Mouse (Mus musculus) stomach, embryonic 15.5 days (tissue): Measurements from ENCODE around the gene Otub2. TPM values are rescaled to one million over a fixed set of nuclear protein-coding genes. Genes with fewer than 3 reads are reported as not detected.
A peak's percentile ranks its signal among the peaks of the same experiment; 100 is the strongest.

Experiments
- ATAC-seq: fragments of 200-750 bp; cut with Nextera tagmentation; 2 replicates; pipeline ENCODE4 v1.8.0; 2017; ENCODE audit warnings: low read depth, moderate number of reproducible peaks, moderate TSS enrichment; ENCODE audit not compliant: insufficient read depth, low FRiP score
- H3K27ac ChIP-seq: fragments of 300-500 bp; sonication (generic); 2 replicates; pipeline ENCODE4 v1.5.1; 2015; ENCODE audit warnings: mild to moderate bottlenecking, inconsistent platforms
- H3K27me3 ChIP-seq: fragments of 300-500 bp; sonication (generic); replicated peaks from 2 replicates; pipeline ENCODE4 v1.6.1; 2015; ENCODE audit warnings: inconsistent platforms
- H3K36me3 ChIP-seq: fragments of 300-500 bp; sonication (generic); 2 replicates; pipeline ENCODE4 v1.6.1; 2015; ENCODE audit warnings: inconsistent platforms
- H3K4me1 ChIP-seq: fragments of 300-500 bp; sonication (generic); 2 replicates; pipeline ENCODE4 v1.6.1; 2015; ENCODE audit warnings: inconsistent platforms
- H3K4me2 ChIP-seq: fragments of 300-500 bp; sonication (generic); 2 replicates; pipeline ENCODE4 v1.6.1; 2015; ENCODE audit warnings: mild to moderate bottlenecking, inconsistent platforms
- H3K4me3 ChIP-seq: fragments of 300-500 bp; sonication (generic); replicated peaks from 2 replicates; pipeline ENCODE4 v1.5.1; 2015; ENCODE audit warnings: inconsistent platforms
- H3K9ac ChIP-seq: fragments of 300-500 bp; sonication (generic); 2 replicates; pipeline ENCODE4 v1.6.1; 2015; ENCODE audit warnings: inconsistent platforms
- H3K9me3 ChIP-seq: fragments of 300-500 bp; sonication (generic); 2 replicates; pipeline ENCODE4 v1.6.1; 2016; ENCODE audit warnings: inconsistent platforms
- WGBS: fragments of 180-500 bp; shearing (Covaris S2); methylation state at CpG from one replicate; pipeline ENCODE4 v1.1.7; 2015; 5-methylcytosine and 5-hydroxymethylcytosine counted together
- polyA plus RNA-seq: library from polyadenylated mRNA; unstranded; fragments of >200 nt; fragmentation: Nextera tagmentation; extraction: Ambion mirVana; gene quantifications from 2 replicates; pipeline ENCODE4 v1.2.1, GENCODE M21; 2015

Gene Otub2
- polyA plus RNA-seq, 1 experiment from 2014 or later: 9.2 TPM

- no peak overlapping the region for H3K4me3 ChIP-seq
- no peak for ATAC-seq
- H3K4me1 ChIP-seq: no peaks in the 10 kb centered on the region
- H3K4me2 ChIP-seq: no peak overlapping the region
- H3K27me3 ChIP-seq: no peaks in the 10 kb centered on the region
- no peak overlapping the region for H3K27ac ChIP-seq
- no peak overlapping the region for H3K9ac ChIP-seq
- no peaks in the 10 kb centered on the region for H3K9me3 ChIP-seq
- no peaks in the 10 kb centered on the region for H3K36me3 ChIP-seq
- WGBS: 44% methylated on average over 5 of the region's 5 CpGs
Observed at GRCm38 (mm10) chr12:103376124-103376523, 12.4 kb upstream of the Otub2 start.

- H3K9ac ChIP-seq: no peak overlapping the region
- H3K4me2 ChIP-seq: no peak overlapping the region
- H3K4me1 ChIP-seq: no peaks in the 10 kb centered on the region
- no peaks in the 10 kb centered on the region for H3K9me3 ChIP-seq
- ATAC-seq: no peak
- H3K27me3 ChIP-seq: no peaks in the 10 kb centered on the region
- 63% methylated on average over 4 of the region's 4 CpGs for WGBS
- no peak overlapping the region for H3K27ac ChIP-seq
- no peak overlapping the region for H3K4me3 ChIP-seq
- no peaks in the 10 kb centered on the region for H3K36me3 ChIP-seq
Observed at GRCm38 (mm10) chr12:103376774-103377173, 11.7 kb upstream of the Otub2 start.

GRCm38 (mm10) chr12:103380226-103380625 lies 8.3 kb upstream of the Otub2 start:
- 75% methylated on average over 4 of the region's 4 CpGs for WGBS
- ATAC-seq: no peak
- no peak overlapping the region for H3K9ac ChIP-seq
- no peak overlapping the region for H3K4me2 ChIP-seq
- H3K27me3 ChIP-seq: no peaks in the 10 kb centered on the region
- no peak overlapping the region for H3K4me3 ChIP-seq
- H3K4me1 ChIP-seq: no peaks in the 10 kb centered on the region
- no peak overlapping the region for H3K27ac ChIP-seq
- H3K9me3 ChIP-seq: no peaks in the 10 kb centered on the region
- no peaks in the 10 kb centered on the region for H3K36me3 ChIP-seq

GRCm38 (mm10) chr12:103389348-103389727 lies 856 bp downstream of the Otub2 start:
- no peaks in the 10 kb centered on the region for H3K36me3 ChIP-seq
- peak overlapping the region; percentile 78 for H3K4me3 ChIP-seq
- peak overlapping the region; percentile 92 for H3K4me2 ChIP-seq
- H3K4me1 ChIP-seq: no peaks in the 10 kb centered on the region
- no peak for ATAC-seq
- no peaks in the 10 kb centered on the region for H3K27me3 ChIP-seq
- H3K27ac ChIP-seq: no peak overlapping the region
- 54% methylated on average over 2 of the region's 2 CpGs for WGBS
- H3K9ac ChIP-seq: peak overlapping the region; percentile 66
- no peaks in the 10 kb centered on the region for H3K9me3 ChIP-seq

- Histone ChIP-seq H3K36me3 (no peaks in the 10 kb centered on the region), H3K9me3 (no peaks in the 10 kb centered on the region), H3K4me3 (peak overlapping the region; percentile 78; the same call in 1 of the 2 replicates), H3K9ac (no peak overlapping the region), H3K4me2 (no peak overlapping the region; the same call in 1 of the 2 replicates), H3K27ac (no peak overlapping the region), H3K4me1 (no peaks in the 10 kb centered on the region), H3K27me3 (no peaks in the 10 kb centered on the region)
- no peak for ATAC-seq
- WGBS: 66% methylated on average over 4 of the region's 4 CpGs
Observed at GRCm38 (mm10) chr12:103389982-103390381, 1.5 kb downstream of the Otub2 start.

- Histone ChIP-seq H3K4me2 (no peak overlapping the region), H3K4me3 (no peak overlapping the region), H3K27me3 (no peaks in the 10 kb centered on the region), H3K4me1 (no peaks in the 10 kb centered on the region), H3K9ac (no peak overlapping the region), H3K9me3 (no peaks in the 10 kb centered on the region), H3K36me3 (no peaks in the 10 kb centered on the region), H3K27ac (no peak overlapping the region)
- ATAC-seq: no peak
- WGBS: 60% methylated on average over 7 of the region's 7 CpGs
Observed at GRCm38 (mm10) chr12:103391098-103391497, 2.6 kb downstream of the Otub2 start.

GRCm38 (mm10) chr12:103393528-103393927 lies 5.0 kb downstream of the Otub2 start:
- 28% methylated on average over 6 of the region's 6 CpGs for WGBS
- no peak overlapping the region for H3K27ac ChIP-seq
- H3K36me3 ChIP-seq: no peaks in the 10 kb centered on the region
- H3K9ac ChIP-seq: no peak overlapping the region
- H3K4me2 ChIP-seq: no peak overlapping the region
- peak; percentile 85 for ATAC-seq
- H3K4me1 ChIP-seq: no peaks in the 10 kb centered on the region
- H3K27me3 ChIP-seq: no peaks in the 10 kb centered on the region
- no peak overlapping the region for H3K4me3 ChIP-seq
- H3K9me3 ChIP-seq: no peaks in the 10 kb centered on the region

GRCm38 (mm10) chr12:103395486-103396275 lies 7.2 kb downstream of the Otub2 start:
- ATAC-seq: no peak
- Histone ChIP-seq H3K27me3 (no peaks in the 10 kb centered on the region), H3K27ac (no peak overlapping the region), H3K4me2 (no peak overlapping the region), H3K9ac (no peak overlapping the region), H3K4me1 (no peaks in the 10 kb centered on the region), H3K36me3 (no peaks in the 10 kb centered on the region), H3K9me3 (no peaks in the 10 kb centered on the region), H3K4me3 (no peak overlapping the region)
- 66% methylated on average over 12 of the region's 12 CpGs for WGBS

DNA sequence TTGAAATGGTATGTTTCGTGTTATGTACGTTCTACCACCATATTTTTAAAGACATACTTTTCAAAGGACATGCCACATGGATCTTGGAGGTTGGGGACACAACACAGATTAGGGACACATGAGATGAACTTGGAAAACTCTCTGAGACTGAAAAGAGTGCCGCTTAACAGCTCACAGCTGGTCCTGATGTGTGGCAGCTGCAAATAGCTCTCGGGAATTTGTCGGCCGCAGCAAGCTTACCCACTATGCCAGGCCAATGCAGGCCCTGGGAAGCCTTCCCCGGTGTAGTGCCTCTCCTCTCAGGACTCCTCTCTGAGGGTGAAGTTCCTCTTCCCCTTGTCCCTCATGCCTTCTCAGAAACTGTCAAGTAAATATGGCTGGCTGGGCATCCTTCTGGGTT lies 8.3 kb downstream of the Otub2 start:
- Histone ChIP-seq H3K4me2 (no peak overlapping the region), H3K4me3 (no peak overlapping the region), H3K4me1 (no peaks in the 10 kb centered on the region), H3K36me3 (no peaks in the 10 kb centered on the region), H3K27me3 (no peaks in the 10 kb centered on the region), H3K9ac (no peak overlapping the region), H3K27ac (no peak overlapping the region), H3K9me3 (no peaks in the 10 kb centered on the region)
- ATAC-seq: no peak
- WGBS: 64% methylated on average over 7 of the region's 7 CpGs

- H3K4me3 ChIP-seq: no peak overlapping the region
- WGBS: 86% methylated on average over 18 of the region's 18 CpGs
- H3K9me3 ChIP-seq: no peaks in the 10 kb centered on the region
- H3K27me3 ChIP-seq: no peaks in the 10 kb centered on the region
- ATAC-seq: no peak
- H3K4me2 ChIP-seq: no peak overlapping the region
- no peak overlapping the region for H3K9ac ChIP-seq
- H3K27ac ChIP-seq: no peak overlapping the region
- no peaks in the 10 kb centered on the region for H3K4me1 ChIP-seq
- peaks cover 30% of the 10 kb centered on the region for H3K36me3 ChIP-seq
Observed at GRCm38 (mm10) chr12:103404131-103404530, 15.6 kb downstream of the Otub2 start.

DNA sequence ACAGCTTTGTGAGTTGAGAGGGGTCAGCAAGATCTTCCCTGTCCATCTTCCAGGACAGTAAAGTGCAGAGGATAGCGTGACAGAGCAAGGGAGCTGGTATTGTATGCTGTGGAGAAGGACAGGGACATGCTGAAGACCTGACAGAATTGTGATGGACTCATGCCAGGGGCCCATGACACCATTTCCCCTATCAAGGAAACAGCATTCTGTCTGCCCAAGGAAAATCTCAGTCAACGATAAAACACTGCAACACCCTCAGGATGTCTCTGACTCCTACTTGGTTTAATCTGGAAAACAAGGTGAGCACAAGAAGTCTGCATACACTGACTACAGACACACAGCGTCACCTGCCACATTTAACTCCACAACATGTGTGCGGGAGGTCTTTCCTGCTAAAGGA lies 19.2 kb downstream of the Otub2 start, which contains the start of gene 9330161L09Rik:
Gene 9330161L09Rik, minus strand, starts transcription at position 101 of the 400 bp plus-strand sequence.
- H3K9ac ChIP-seq: no peak within 1 kb of the TSS
- peaks cover 62% of the 10 kb centered on the region for H3K36me3 ChIP-seq
- WGBS: 91% methylated on average over 4 of the region's 4 CpGs
- H3K4me2 ChIP-seq: no peak within 1 kb of the TSS
- no peaks in the 10 kb centered on the region for H3K27me3 ChIP-seq
- no peak within 1 kb of the TSS for H3K4me3 ChIP-seq
- no peak within 1 kb of the TSS for H3K27ac ChIP-seq
- no peaks in the 10 kb centered on the region for H3K9me3 ChIP-seq
- ATAC-seq: no peak
- H3K4me1 ChIP-seq: no peaks in the 10 kb centered on the region

GRCm38 (mm10) chr12:103408144-103408543 lies 19.7 kb downstream of the Otub2 start:
- H3K9me3 ChIP-seq: no peaks in the 10 kb centered on the region
- H3K27me3 ChIP-seq: no peaks in the 10 kb centered on the region
- H3K4me1 ChIP-seq: no peaks in the 10 kb centered on the region
- WGBS: 88% methylated on average over 10 of the region's 10 CpGs
- no peak overlapping the region for H3K4me3 ChIP-seq
- peaks cover 63% of the 10 kb centered on the region for H3K36me3 ChIP-seq
- no peak overlapping the region for H3K27ac ChIP-seq
- H3K4me2 ChIP-seq: no peak overlapping the region
- no peak overlapping the region for H3K9ac ChIP-seq
- no peak for ATAC-seq
